In the genomic region with DNA sequence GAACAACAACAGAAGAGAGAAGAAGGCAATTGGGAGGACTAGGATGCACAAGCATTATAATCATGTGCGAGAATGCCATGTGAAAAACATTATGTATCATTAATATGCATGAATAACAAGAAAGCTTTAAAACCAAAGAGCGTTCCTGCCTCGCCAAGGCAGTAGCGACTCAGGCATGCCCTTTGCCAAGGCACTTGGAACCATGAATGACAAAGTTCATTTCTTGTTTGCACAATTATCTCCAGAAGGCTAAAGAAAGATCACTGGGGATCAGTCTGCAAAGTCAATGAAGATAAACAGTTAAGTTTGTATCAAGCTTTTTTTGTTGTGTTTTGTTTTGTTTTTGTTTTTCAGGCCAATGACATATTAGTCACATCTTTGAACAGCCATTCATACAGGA, we compare ENCODE assay signal across 19 mouse cellular contexts.
"Had no signal": no experiment of that assay in that cellular context is flagged by ENCODE, and none has a peak within 500 bp of the region (broad histone marks: within the 10 kb centered on the region; RNA-seq: fewer than 3 reads in every experiment).

No protein-coding gene starts in this region.

- H3K4me2 ChIP-seq: lung, embryonic 14.5 days; midbrain, embryonic 12.5 days; neural tube, embryonic 13.5 days; neural tube, embryonic 15.5 days had no signal

- H3K36me3 ChIP-seq: midbrain, embryonic 12.5 days had no signal

- H3K9ac ChIP-seq: lung, embryonic 14.5 days; midbrain, embryonic 12.5 days; neural tube, embryonic 13.5 days; neural tube, embryonic 15.5 days had no signal

- ATAC-seq: midbrain, embryonic 16.5 days had no signal

- H3K27ac ChIP-seq: midbrain, embryonic 10.5 days; midbrain, embryonic 12.5 days; neural tube, embryonic 13.5 days; neural tube, embryonic 15.5 days had no signal

- H3K9me3 ChIP-seq: midbrain, embryonic 12.5 days; neural tube, embryonic 13.5 days had no signal

- H3K4me1 ChIP-seq: midbrain, embryonic 10.5 days; midbrain, embryonic 12.5 days; neural tube, embryonic 13.5 days had no signal

- DNase-seq: lung, adult 18-20 months; lung, embryonic 14.5 days; lung, postnatal 10 days; lung, postnatal 4 days; midbrain, embryonic 14.5 days; retina, postnatal 1 day; right cerebral cortex, adult 18-20 months; right cerebral cortex, postnatal 25 days; right cerebral cortex, postnatal 4 days; spleen, adult 18-20 months; thymus, adult 18-20 months; thymus, postnatal 14 days; thymus, postnatal 36 days had no signal

- H3K4me3 ChIP-seq: midbrain, embryonic 10.5 days; midbrain, embryonic 12.5 days; myocyte; neural tube, embryonic 13.5 days; neural tube, embryonic 15.5 days had no signal

- H3K27me3 ChIP-seq: midbrain, embryonic 12.5 days; neural tube, embryonic 13.5 days; neural tube, embryonic 15.5 days had no signal
